Mouse (Mus musculus): Measurements from ENCODE around the gene C1qtnf4. TPM values are rescaled to one million over a fixed set of nuclear protein-coding genes. Genes with fewer than 3 reads are reported as not detected.
A peak's percentile ranks its signal among the peaks of the same experiment; 100 is the strongest.

C1qtnf4 gene
- polyA plus RNA-seq, 1 experiment: 0.04 TPM

DNA sequence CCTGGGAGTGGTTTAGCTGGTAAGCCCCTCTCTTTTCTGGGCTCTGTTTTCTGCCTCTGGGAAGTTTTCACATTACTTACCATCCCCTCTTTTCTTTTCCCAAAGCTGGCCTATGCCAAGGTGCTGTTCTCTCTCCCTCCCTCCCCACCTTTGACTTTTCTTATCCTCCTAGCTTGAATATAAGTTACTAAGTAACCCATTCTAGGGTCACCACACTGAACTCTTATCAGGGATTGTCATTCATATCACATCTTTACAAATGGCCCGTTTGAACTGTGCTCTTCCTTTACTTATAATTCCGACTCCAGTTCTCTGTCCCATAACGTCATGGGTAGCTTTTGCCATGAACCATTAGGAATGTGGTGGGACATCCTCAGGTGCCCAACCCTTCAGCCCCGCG lies 40.4 kb upstream of the C1qtnf4 start:
- Histone ChIP-seq H3K79me2 (ENCODE audit: control insufficient read depth, insufficient read depth) (peaks cover 29% of the 10 kb centered on the region), H3K27me3 (ENCODE audit: control insufficient read depth, insufficient read depth, insufficient read length) (no peaks in the 10 kb centered on the region), H3K36me3 (ENCODE audit: control insufficient read depth, insufficient read depth) (peaks cover 2% of the 10 kb centered on the region), H3K4me3 (no peak overlapping the region), H3K4me2 (ENCODE audit: low read depth) (no peak overlapping the region), H3ac (ENCODE audit: control insufficient read depth, insufficient read length) (no peak overlapping the region)
- no peak for TF ChIP-seq E2F4 (IDR thresholded peaks at IDR 0.05; ENCODE audit: insufficient read depth)
- TF ChIP-seq MAX (IDR thresholded peaks at IDR 0.05; ENCODE audit: low read depth): no peak
- TF ChIP-seq MYOD1 (IDR thresholded peaks at IDR 0.05; ENCODE audit: control insufficient read depth in 1 of 3, insufficient read length in 2 of 3, low read depth in 2 of 3): no peak
- no peak for TF ChIP-seq POLR2A (IDR thresholded peaks at IDR 0.05; ENCODE audit: insufficient read length, low read depth)
- no peak for TF ChIP-seq TCF3 (IDR thresholded peaks at IDR 0.05; ENCODE audit: insufficient read length, low read depth)
- no peak for TF ChIP-seq SRF (IDR thresholded peaks at IDR 0.05; ENCODE audit: control insufficient read depth, insufficient read length, low read depth)
- no peak for TF ChIP-seq USF1 (IDR thresholded peaks at IDR 0.05; ENCODE audit: low read depth)
- no peak for TF ChIP-seq POLR2AphosphoS2 (IDR thresholded peaks at IDR 0.05; ENCODE audit: insufficient read length, low read depth)
- TF ChIP-seq REST (IDR thresholded peaks at IDR 0.05; ENCODE audit: insufficient read depth, insufficient read length): no peak

DNA sequence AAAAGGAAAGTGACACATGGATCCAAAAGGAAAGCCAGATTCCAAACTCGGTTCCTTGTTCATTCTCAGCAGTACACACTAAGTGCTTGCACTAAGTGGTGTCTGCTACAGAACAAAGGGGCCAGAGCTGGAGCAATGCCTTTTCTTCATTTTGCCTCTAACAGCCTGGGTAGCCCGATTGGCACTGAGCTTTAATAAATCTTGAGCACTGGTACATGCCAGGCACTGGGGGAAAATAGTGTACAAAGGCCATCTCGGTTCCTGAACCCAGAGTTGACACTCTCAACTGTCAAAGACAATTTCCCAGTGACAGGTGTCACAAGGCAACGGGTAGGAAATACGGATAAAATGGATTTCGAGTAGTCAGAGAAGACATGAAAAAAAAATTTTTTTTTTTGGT lies 39.5 kb upstream of the C1qtnf4 start:
- H3K36me3 ChIP-seq (ENCODE audit: control insufficient read depth, insufficient read depth): peaks cover 11% of the 10 kb centered on the region
- H3K4me2 ChIP-seq (ENCODE audit: low read depth): peak overlapping the region; percentile 94
- H3K4me3 ChIP-seq: peak overlapping the region; percentile 90
- peaks cover 37% of the 10 kb centered on the region for H3K79me2 ChIP-seq (ENCODE audit: control insufficient read depth, insufficient read depth)
- TF ChIP-seq REST (IDR thresholded peaks at IDR 0.05; ENCODE audit: insufficient read depth, insufficient read length) (no peak), TCF3 (IDR thresholded peaks at IDR 0.05; ENCODE audit: insufficient read length, low read depth) (no peak), MYOG (IDR thresholded peaks at IDR 0.05; ENCODE audit: control insufficient read depth in 1 of 3, insufficient read depth in 1 of 3, insufficient read length in 2 of 3, low read depth in 2 of 3) (no peak), POLR2A (IDR thresholded peaks at IDR 0.05; ENCODE audit: insufficient read length, low read depth) (no peak), MAX (IDR thresholded peaks at IDR 0.05; ENCODE audit: low read depth) (no peak), CEBPB (IDR thresholded peaks at IDR 0.05; ENCODE audit: insufficient read depth, poor library complexity, severe bottlenecking) (no peak), SRF (IDR thresholded peaks at IDR 0.05; ENCODE audit: control insufficient read depth, insufficient read length, low read depth) (no peak), E2F4 (IDR thresholded peaks at IDR 0.05; ENCODE audit: insufficient read depth) (no peak), MYOD1 (IDR thresholded peaks at IDR 0.05; ENCODE audit: control insufficient read depth in 1 of 3, insufficient read length in 2 of 3, low read depth in 2 of 3) (no peak), POLR2AphosphoS2 (IDR thresholded peaks at IDR 0.05; ENCODE audit: insufficient read length, low read depth) (no peak), TCF12 (IDR thresholded peaks at IDR 0.05; ENCODE audit: insufficient read depth, poor library complexity, severe bottlenecking) (no peak), USF1 (IDR thresholded peaks at IDR 0.05; ENCODE audit: low read depth) (no peak)
- no peaks in the 10 kb centered on the region for H3K27me3 ChIP-seq (ENCODE audit: control insufficient read depth, insufficient read depth, insufficient read length)
- H3ac ChIP-seq (ENCODE audit: control insufficient read depth, insufficient read length): no peak overlapping the region

DNA sequence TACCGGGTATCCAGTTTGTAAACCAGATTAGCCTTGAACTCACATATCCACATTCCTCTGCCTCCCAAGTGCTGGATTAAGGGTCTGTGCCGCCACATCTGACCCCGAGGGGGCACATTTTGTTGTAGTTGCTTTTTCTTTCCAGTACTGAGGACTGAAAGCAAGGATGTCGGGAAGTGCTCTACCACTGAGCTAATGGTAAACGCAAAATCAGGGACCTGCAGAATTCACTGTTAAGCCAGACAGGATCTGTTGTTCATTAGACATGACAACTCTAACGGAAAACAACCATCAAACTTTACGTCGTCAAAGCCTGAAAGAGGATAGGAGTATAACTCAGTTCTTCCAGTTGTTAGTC lies 39.1 kb upstream of the C1qtnf4 start:
- no peak for TF ChIP-seq POLR2A (IDR thresholded peaks at IDR 0.05; ENCODE audit: insufficient read length, low read depth)
- TF ChIP-seq TCF12 (IDR thresholded peaks at IDR 0.05; ENCODE audit: insufficient read depth, poor library complexity, severe bottlenecking): no peak
- TF ChIP-seq MYOG (IDR thresholded peaks at IDR 0.05; ENCODE audit: control insufficient read depth in 1 of 3, insufficient read depth in 1 of 3, insufficient read length in 2 of 3, low read depth in 2 of 3): no peak
- TF ChIP-seq TCF3 (IDR thresholded peaks at IDR 0.05; ENCODE audit: insufficient read length, low read depth): no peak
- TF ChIP-seq CEBPB (IDR thresholded peaks at IDR 0.05; ENCODE audit: insufficient read depth, poor library complexity, severe bottlenecking): no peak
- TF ChIP-seq MAX (IDR thresholded peaks at IDR 0.05; ENCODE audit: low read depth): no peak
- TF ChIP-seq USF1 (IDR thresholded peaks at IDR 0.05; ENCODE audit: low read depth): no peak
- no peak for TF ChIP-seq REST (IDR thresholded peaks at IDR 0.05; ENCODE audit: insufficient read depth, insufficient read length)
- no peak for TF ChIP-seq E2F4 (IDR thresholded peaks at IDR 0.05; ENCODE audit: insufficient read depth)
- no peak for TF ChIP-seq POLR2AphosphoS2 (IDR thresholded peaks at IDR 0.05; ENCODE audit: insufficient read length, low read depth)
- no peak for TF ChIP-seq MYOD1 (IDR thresholded peaks at IDR 0.05; ENCODE audit: control insufficient read depth in 1 of 3, insufficient read length in 2 of 3, low read depth in 2 of 3)
- peak overlapping the region; percentile 94 for H3K4me2 ChIP-seq (ENCODE audit: low read depth)
- H3ac ChIP-seq (ENCODE audit: control insufficient read depth, insufficient read length): peak overlapping the region; percentile 51
- H3K79me2 ChIP-seq (ENCODE audit: control insufficient read depth, insufficient read depth): peaks cover 41% of the 10 kb centered on the region
- H3K27me3 ChIP-seq (ENCODE audit: control insufficient read depth, insufficient read depth, insufficient read length): no peaks in the 10 kb centered on the region
- peaks cover 13% of the 10 kb centered on the region for H3K36me3 ChIP-seq (ENCODE audit: control insufficient read depth, insufficient read depth)
- H3K4me3 ChIP-seq: peak overlapping the region; percentile 90

DNA sequence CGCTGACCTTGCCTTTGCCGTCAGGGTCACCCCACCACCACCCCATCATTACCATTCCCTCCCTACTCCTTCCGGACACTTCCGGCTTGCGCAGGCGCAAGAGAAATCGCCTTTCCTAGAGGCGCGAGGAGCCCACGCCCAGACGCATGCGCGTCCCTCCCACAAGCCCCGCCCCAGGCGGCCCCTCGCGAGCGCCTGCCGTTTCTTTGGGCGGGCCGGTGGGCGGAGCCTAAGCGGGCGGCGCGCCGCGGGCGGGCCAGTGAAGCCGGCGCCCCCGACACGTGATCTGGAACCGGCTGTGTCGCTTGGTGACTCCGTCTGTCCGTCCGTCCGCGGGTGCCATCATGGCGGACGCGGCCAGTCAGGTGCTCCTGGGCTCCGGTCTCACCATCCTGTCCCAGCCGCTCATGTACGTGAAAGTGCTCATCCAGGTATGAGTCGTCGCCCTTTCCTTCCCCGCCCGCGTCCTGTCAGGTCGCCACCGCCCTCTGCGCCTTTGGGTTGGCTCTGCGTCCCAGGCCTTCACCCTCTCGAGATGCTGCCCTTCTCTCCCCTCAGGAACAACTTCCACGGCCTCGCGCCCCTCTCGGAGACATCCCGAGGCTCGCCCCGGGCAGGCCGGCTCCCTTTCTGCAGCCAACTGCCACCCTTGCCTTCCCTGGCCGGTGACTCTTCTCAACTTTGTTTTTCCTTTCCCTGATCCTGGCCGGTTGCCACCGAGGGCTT lies 38.5 kb upstream of the C1qtnf4 start, which contains the start of gene Mtch2:
Gene Mtch2, plus strand, starts transcription at position 201 of the 726 bp plus-strand sequence.
- H3K27me3 ChIP-seq (ENCODE audit: control insufficient read depth, insufficient read depth, insufficient read length): no peaks in the 10 kb centered on the region

More for the DNA sequence above, 38.5 kb upstream of the C1qtnf4 start, which contains the start of gene Mtch2:
- TF ChIP-seq POLR2A (IDR thresholded peaks at IDR 0.05; ENCODE audit: insufficient read length, low read depth): peak; percentile 92
- peak; percentile 94 for TF ChIP-seq POLR2AphosphoS2 (IDR thresholded peaks at IDR 0.05; ENCODE audit: insufficient read length, low read depth)
- TF ChIP-seq SRF (IDR thresholded peaks at IDR 0.05; ENCODE audit: control insufficient read depth, insufficient read length, low read depth): peak; percentile 18
- TF ChIP-seq TCF12 (IDR thresholded peaks at IDR 0.05; ENCODE audit: insufficient read depth, poor library complexity, severe bottlenecking): no peak
- peak in 2 of 3 experiments; percentile 44 to 65 for TF ChIP-seq MYOG (IDR thresholded peaks at IDR 0.05; ENCODE audit: control insufficient read depth in 1 of 3, insufficient read depth in 1 of 3, insufficient read length in 2 of 3, low read depth in 2 of 3)
- TF ChIP-seq MYOD1 (IDR thresholded peaks at IDR 0.05; ENCODE audit: control insufficient read depth in 1 of 3, insufficient read length in 2 of 3, low read depth in 2 of 3): peak in 1 of 3 experiments; percentile 27
- no peak for TF ChIP-seq CEBPB (IDR thresholded peaks at IDR 0.05; ENCODE audit: insufficient read depth, poor library complexity, severe bottlenecking)
- TF ChIP-seq USF1 (IDR thresholded peaks at IDR 0.05; ENCODE audit: low read depth): peak; percentile 80
- TF ChIP-seq REST (IDR thresholded peaks at IDR 0.05; ENCODE audit: insufficient read depth, insufficient read length): peak; percentile 11
- no peak for TF ChIP-seq E2F4 (IDR thresholded peaks at IDR 0.05; ENCODE audit: insufficient read depth)
- no peak for TF ChIP-seq MAX (IDR thresholded peaks at IDR 0.05; ENCODE audit: low read depth)
- TF ChIP-seq TCF3 (IDR thresholded peaks at IDR 0.05; ENCODE audit: insufficient read length, low read depth): no peak
- Histone ChIP-seq H3K4me3 (peak within 1 kb of the TSS; percentile 90), H3K4me2 (ENCODE audit: low read depth) (peak within 1 kb of the TSS; percentile 94), H3K36me3 (ENCODE audit: control insufficient read depth, insufficient read depth) (peaks cover 13% of the 10 kb centered on the region), H3K79me2 (ENCODE audit: control insufficient read depth, insufficient read depth) (peaks cover 42% of the 10 kb centered on the region), H3ac (ENCODE audit: control insufficient read depth, insufficient read length) (peak within 1 kb of the TSS; percentile 51)
